Mouse (Mus musculus) kidney, postnatal 4 days (tissue): ENCODE data around the gene Spag5.

ENCODE experiments used
- DNase-seq, 2 experiments: peaks; one replicate each; pipeline ENCODE4 v3.0.0; 2021; ENCODE audit warnings: mixed read lengths in 2 of 2

The Spag5 gene

GRCm38 (mm10) chr11:78354905-78355304 is 53.6 kb downstream of the Spag5 start:
- no peak for DNase-seq

GRCm38 (mm10) chr11:78355471-78356238 is 54.3 kb downstream of the Spag5 start:
- peak; percentile 86 to 87 for DNase-seq

- peak; percentile 66 to 68 for DNase-seq
Observed at GRCm38 (mm10) chr11:78358330-78359007, 57.1 kb downstream of the Spag5 start.

GRCm38 (mm10) chr11:78360125-78360788 is 58.9 kb downstream of the Spag5 start:
- peak; percentile 91 to 93 for DNase-seq

GRCm38 (mm10) chr11:78360789-78361131 is 59.4 kb downstream of the Spag5 start:
- no peak for DNase-seq

- DNase-seq, result peak; percentile 60 to 70
Observed at GRCm38 (mm10) chr11:78363309-78364007, 62.1 kb downstream of the Spag5 start.

GRCm38 (mm10) chr11:78364103-78364502 is 62.8 kb downstream of the Spag5 start:
- DNase-seq, result peak in 1 of 2 experiments; percentile 53

GRCm38 (mm10) chr11:78367456-78368225 is 66.3 kb downstream of the Spag5 start:
- no peak for DNase-seq

GRCm38 (mm10) chr11:78370389-78370788 is 69.1 kb downstream of the Spag5 start:
- peak; percentile 36 to 46 for DNase-seq

GRCm38 (mm10) chr11:78371711-78372110 is 70.4 kb downstream of the Spag5 start:
- no peak for DNase-seq
